Mouse (Mus musculus) testis, adult 2 months (tissue): ENCODE data around the gene Tmc6. TPM values are rescaled to one million over a fixed set of nuclear protein-coding genes. Genes with fewer than 3 reads are reported as not detected.

ENCODE experiments used
- H3K27ac ChIP-seq: fragments of 200-500 bp; 2 replicates; pipeline ENCODE4 v1.5.1; 2012; ENCODE audit warnings: low read depth, low read length; ENCODE audit not compliant: control insufficient read depth, insufficient read depth
- H3K27me3 ChIP-seq: fragments of 200-500 bp; 2 replicates; pipeline ENCODE4 v1.6.1; 2012; ENCODE audit warnings: mild to moderate bottlenecking, low read length, moderate library complexity; ENCODE audit not compliant: control insufficient read depth, insufficient read depth
- H3K36me3 ChIP-seq: fragments of 200-500 bp; 2 replicates; pipeline ENCODE4 v1.6.1; 2012; ENCODE audit warnings: mild to moderate bottlenecking, low read length; ENCODE audit not compliant: control insufficient read depth, insufficient read depth
- H3K4me1 ChIP-seq: fragments of 200-500 bp; 2 replicates; pipeline ENCODE4 v1.6.1; 2012; ENCODE audit warnings: low read length; ENCODE audit not compliant: control insufficient read depth, insufficient read depth
- H3K4me3 ChIP-seq: fragments of 200-500 bp; 2 replicates; pipeline ENCODE4 v1.5.1; 2012; ENCODE audit warnings: low read depth, mild to moderate bottlenecking, low read length, moderate library complexity, mixed read lengths; ENCODE audit not compliant: control insufficient read depth
- CTCF ChIP-seq: fragments of 200-500 bp; IDR thresholded peaks from 2 replicates; pipeline ENCODE4 v1.5.1; 2012; ENCODE audit warnings: low read depth, mild to moderate bottlenecking, inconsistent platforms, low read length, moderate library complexity; ENCODE audit not compliant: control insufficient read depth, insufficient read depth, insufficient replicate concordance
- POLR2A ChIP-seq: fragments of 200-500 bp; IDR thresholded peaks from 2 replicates; pipeline ENCODE4 v1.6.1; 2012; ENCODE audit warnings: low read depth, mild to moderate bottlenecking, inconsistent platforms, low read length, moderate library complexity; ENCODE audit not compliant: control insufficient read depth
- polyA plus RNA-seq: library from polyadenylated mRNA; depleted of rRNA; stranded (reverse); fragments of >200 nt; gene quantifications from 2 replicates; pipeline ENCODE4 v1.2.3, GENCODE M21; 2012; rRNA removed

Tmc6 gene
- polyA plus RNA-seq = 9.7 and 10.1 TPM in 2 replicates

DNA sequence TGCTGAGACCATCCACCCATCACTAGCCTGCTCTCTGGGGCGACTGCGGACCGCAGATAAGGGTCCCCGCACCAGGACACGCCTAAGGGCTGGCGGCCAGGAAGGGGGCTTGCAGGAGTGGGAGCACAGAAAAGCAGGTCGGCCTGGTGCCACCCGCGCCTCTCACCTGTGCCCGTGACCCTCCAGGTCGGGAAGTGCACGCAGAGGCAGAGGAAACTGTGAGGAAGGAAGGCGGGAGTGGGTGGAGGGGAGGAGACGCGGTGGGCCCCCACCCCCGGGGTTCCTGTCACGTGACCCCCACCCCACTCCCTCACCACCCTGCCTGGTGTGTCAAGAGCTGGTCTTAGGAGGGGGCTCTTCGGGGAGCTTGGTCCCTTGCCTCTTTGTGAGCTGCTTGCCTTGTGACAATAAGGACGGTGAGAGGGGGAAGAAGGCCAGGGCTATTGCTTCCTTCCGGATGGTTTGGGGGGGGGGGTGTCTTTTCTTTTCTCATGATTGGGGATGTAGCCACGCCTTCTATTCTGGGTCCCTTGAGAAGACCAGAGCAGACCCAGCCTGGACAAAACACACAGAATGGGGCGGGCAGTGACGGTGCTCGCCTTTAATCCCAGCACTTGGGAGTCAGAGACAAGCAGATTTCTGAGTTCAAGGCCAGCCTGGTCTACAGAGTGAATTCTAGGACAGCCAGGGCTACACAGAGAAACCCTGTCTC is at the start of gene Tmc6, which contains the start of gene Tmc8:
Tmc6 (minus strand) TSS at position 206 of the 712 bp plus-strand sequence.
Tmc8 (plus strand) TSS at position 84 of the 712 bp plus-strand sequence.
- H3K4me3 ChIP-seq = peak within 1 kb of the TSS; percentile 2
- peaks cover 29% of the 10 kb centered on the region for H3K4me1 ChIP-seq
- no peak for TF ChIP-seq CTCF
- TF ChIP-seq POLR2A = no peak
- no peaks in the 10 kb centered on the region for H3K27me3 ChIP-seq
- H3K36me3 ChIP-seq = no peaks in the 10 kb centered on the region
- H3K27ac ChIP-seq = peak within 1 kb of the TSS; percentile 49; the same call in 1 of the 2 replicates

DNA sequence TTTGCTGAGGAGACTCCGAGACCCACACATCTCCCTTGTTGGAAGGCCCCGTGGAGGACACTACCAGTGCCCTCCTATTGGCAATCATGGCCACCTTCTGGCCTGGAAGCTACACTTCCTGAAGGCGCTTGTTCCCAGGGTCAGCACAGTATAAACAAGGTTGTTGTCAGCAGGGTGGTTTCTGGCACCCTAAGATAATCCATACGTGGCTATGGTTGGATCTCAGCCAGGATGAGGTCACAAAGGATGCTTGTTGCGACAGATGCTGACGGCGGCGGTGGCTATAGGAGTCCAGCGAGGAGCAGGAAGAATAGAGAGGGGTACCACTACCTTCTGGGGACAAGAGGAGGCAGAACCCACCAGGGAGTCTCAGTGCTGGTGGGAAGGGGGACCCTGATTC is 48.4 kb upstream of the Tmc6 start:
- Histone ChIP-seq H3K36me3 (no peaks in the 10 kb centered on the region), H3K27me3 (no peaks in the 10 kb centered on the region), H3K4me3 (peak overlapping the region; percentile 1), H3K4me1 (peaks cover 29% of the 10 kb centered on the region), H3K27ac (peak overlapping the region; percentile 44)
- TF ChIP-seq CTCF = no peak
- TF ChIP-seq POLR2A = no peak

DNA sequence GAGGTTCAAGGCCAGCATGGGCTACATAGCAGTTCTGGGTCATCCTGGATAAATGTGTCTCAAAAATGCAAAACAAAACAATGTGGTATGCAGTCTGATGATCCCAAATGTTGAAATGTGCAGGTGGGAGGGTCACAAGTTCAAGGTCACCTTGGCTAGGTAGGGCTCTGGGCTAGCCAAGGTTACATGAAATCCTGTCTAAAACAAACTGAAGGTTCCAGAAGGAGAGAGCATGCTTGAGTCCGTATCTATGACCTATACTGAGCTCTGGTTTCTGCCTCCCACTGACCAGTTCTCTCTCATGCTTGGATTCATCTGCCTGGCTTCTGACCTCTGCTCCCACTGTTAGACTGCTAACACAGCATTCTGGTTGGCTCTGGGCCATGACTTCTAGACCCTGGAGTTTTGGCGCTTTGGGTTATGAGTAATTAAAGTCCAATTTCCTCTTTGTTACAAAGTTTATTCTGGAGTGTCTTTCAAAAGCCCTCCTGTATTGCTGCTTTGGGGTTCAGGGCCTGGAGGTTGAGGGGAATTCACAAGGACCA is 47.7 kb upstream of the Tmc6 start:
- no peaks in the 10 kb centered on the region for H3K27me3 ChIP-seq
- peaks cover 34% of the 10 kb centered on the region for H3K4me1 ChIP-seq
- no peak for TF ChIP-seq POLR2A
- TF ChIP-seq CTCF = no peak
- H3K27ac ChIP-seq = peak overlapping the region; percentile 44
- no peak overlapping the region for H3K4me3 ChIP-seq
- no peaks in the 10 kb centered on the region for H3K36me3 ChIP-seq

DNA sequence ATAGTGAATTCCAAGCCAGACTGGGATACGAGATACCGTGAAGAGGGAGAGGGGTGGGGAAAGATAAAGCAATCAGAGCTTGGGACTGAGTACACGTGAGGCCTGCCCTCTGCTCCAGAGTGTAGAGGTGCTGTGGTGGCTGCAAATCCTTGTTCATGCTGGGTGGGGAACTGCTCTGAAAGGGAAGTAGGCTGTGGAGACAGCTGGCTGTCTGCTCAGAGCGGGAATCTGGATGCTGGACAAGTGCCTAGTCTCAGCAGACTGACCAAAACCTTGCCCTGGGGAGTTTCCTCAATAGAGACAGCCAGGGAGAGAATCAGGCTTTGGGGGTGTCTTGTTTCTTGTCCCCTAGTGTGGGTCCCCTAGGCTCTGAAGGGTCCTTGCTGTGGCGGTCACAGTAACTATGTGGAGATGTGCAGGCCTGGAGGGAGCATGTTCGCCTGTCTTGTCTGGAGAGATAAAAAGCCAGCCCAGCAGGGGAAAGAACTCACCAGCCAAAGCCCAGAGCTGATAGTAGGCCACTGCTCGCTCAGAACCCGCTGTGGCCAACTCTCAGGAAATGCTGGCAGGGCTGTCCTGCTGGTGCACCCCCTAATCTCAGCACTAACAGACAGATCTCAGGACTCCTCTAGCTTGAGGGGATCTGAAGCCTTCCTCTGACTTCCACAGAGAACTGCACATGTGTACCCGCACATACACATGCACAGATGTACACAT is 47.0 kb upstream of the Tmc6 start:
- H3K4me1 ChIP-seq = peaks cover 35% of the 10 kb centered on the region
- no peak overlapping the region for H3K4me3 ChIP-seq
- TF ChIP-seq POLR2A (no peak), CTCF (no peak)
- H3K27me3 ChIP-seq = no peaks in the 10 kb centered on the region
- H3K27ac ChIP-seq = peak overlapping the region; percentile 84
- H3K36me3 ChIP-seq = no peaks in the 10 kb centered on the region

- Histone ChIP-seq H3K27ac (peak overlapping the region; percentile 84), H3K27me3 (no peaks in the 10 kb centered on the region), H3K4me1 (peaks cover 35% of the 10 kb centered on the region), H3K36me3 (no peaks in the 10 kb centered on the region), H3K4me3 (no peak overlapping the region)
- TF ChIP-seq CTCF (no peak), POLR2A (no peak)
These were observed 46.3 kb upstream of the Tmc6 start for GRCm38 (mm10) chr11:117828149-117828887.

GRCm38 (mm10) chr11:117827386-117827785 is 45.4 kb upstream of the Tmc6 start:
- TF ChIP-seq CTCF (no peak), POLR2A (no peak)
- Histone ChIP-seq H3K4me1 (peaks cover 32% of the 10 kb centered on the region), H3K27ac (peak overlapping the region; percentile 84; the same call in 1 of the 2 replicates), H3K27me3 (no peaks in the 10 kb centered on the region), H3K4me3 (no peak overlapping the region), H3K36me3 (no peaks in the 10 kb centered on the region)

DNA sequence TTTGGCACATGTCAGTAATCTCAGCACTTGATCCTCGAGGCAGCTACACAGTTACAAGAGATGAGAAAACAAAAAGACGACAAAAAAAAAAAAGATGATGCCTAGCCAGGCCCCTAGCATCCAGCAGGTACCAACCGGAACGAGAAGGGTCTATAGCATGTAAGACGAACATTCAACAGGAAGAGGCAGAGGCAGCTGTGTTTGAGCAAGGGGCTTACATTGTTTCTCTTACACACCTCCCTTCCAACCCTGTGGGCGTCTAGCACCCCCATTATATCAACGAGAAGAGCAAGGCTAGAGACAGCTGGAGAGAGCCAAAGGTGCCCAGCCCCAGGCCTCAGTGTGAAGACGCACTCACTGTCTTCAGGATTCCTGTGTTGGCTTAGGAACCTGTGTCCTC is 44.9 kb upstream of the Tmc6 start:
- Histone ChIP-seq H3K4me3 (no peak overlapping the region), H3K4me1 (peaks cover 28% of the 10 kb centered on the region), H3K27me3 (no peaks in the 10 kb centered on the region), H3K27ac (no peak overlapping the region), H3K36me3 (no peaks in the 10 kb centered on the region)
- TF ChIP-seq CTCF (no peak), POLR2A (no peak)
